Mouse (Mus musculus): Measurements from ENCODE around the gene Id1.

DNA sequence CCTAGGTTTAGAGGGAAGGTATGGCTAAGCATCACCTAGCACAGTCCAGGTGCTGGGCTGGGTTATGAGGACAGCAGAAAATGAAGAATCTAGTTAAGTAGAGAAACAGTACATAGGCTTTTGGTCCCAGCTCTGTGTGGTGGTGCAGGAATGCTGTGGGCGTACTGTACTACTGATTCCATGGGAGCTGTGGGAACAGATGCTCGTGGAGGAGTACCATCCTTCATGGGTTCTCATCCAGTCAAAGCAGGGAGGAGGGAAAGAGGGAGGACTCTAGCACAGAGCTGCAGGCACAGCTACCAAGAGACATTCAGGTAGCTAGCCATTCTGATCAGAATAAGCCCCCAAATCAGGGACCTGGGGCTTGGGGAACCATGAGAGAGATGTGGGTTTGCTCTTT, 40.4 kb downstream of the Id1 start:
- TF ChIP-seq CTCF (IDR thresholded peaks at IDR 0.05; ENCODE audit: low read depth) (no peak), EP300 (optimal IDR thresholded peaks at IDR 0.05) (no peak)
